Mouse (Mus musculus) layer of hippocampus, postnatal 36 days (tissue): ENCODE measurements around the gene Catsperg1. TPM values are rescaled to one million over a fixed set of nuclear protein-coding genes. Genes with fewer than 3 reads are reported as not detected.

Source experiments
- DNase-seq, 2 experiments: peaks; one replicate each; pipeline ENCODE4 v3.0.0; 2022
- total RNA-seq, 2 experiments: library from RNA; stranded (reverse); gene quantifications; 2 replicates each; pipeline ENCODE4 v1.2.3; 2021

Gene Catsperg1
- total RNA-seq, 2 experiments from 2014 or later = 1.7 to 1.9 TPM

GRCm38 (mm10) chr7:29134693-29135386 is 79.0 kb downstream of the Catsperg1 start, which contains the start of gene Rasgrp4:
TSS of gene Rasgrp4 (plus strand) at chr7:29134851.
- no peak for DNase-seq

GRCm38 (mm10) chr7:29134230-29134629 is 79.6 kb downstream of the Catsperg1 start:
- no peak for DNase-seq

Other genes starting within 250 kb of the Catsperg1 start
- 100 to 1,000 TPM; 190 to 196 TPM for gene Eif3k, start 232.2 kb downstream of the Catsperg1 start, total RNA-seq
- gene Map4k1, start 232.0 kb downstream of the Catsperg1 start, total RNA-seq = 1 to 10 TPM; 1.7 to 1.9 TPM
- 10 to 100 TPM; 13.9 to 17.7 TPM for gene Ryr1, start 88.9 kb downstream of the Catsperg1 start, total RNA-seq
- 1 to 10 TPM; 1.1 to 1.7 TPM for gene Rasgrp4, start 79.2 kb downstream of the Catsperg1 start, total RNA-seq
- 10 to 100 TPM; 30.0 to 32.1 TPM for gene Fam98c, start 57.8 kb downstream of the Catsperg1 start, total RNA-seq
- gene Ggn, start 43.8 kb downstream of the Catsperg1 start, total RNA-seq = under 1 TPM; 0.76 to 0.77 TPM
- gene Spred3, start 43.6 kb downstream of the Catsperg1 start, total RNA-seq = 10 to 100 TPM; 45.3 to 51.0 TPM
- 100 to 1,000 TPM; 136 to 154 TPM for gene Psmd8, start 33.3 kb downstream of the Catsperg1 start, total RNA-seq
- gene Kcnk6, start 18.5 kb upstream of the Catsperg1 start, total RNA-seq = 1 to 10 TPM; 2.1 to 2.6 TPM
- 10 to 100 TPM; 42.0 to 47.4 TPM for gene Yif1b, start 24.3 kb upstream of the Catsperg1 start, total RNA-seq
- gene 2200002D01Rik, start 34.4 kb upstream of the Catsperg1 start, total RNA-seq = not detected
- gene Spint2, start 67.9 kb upstream of the Catsperg1 start, total RNA-seq = 10 to 100 TPM; 16.1 to 19.2 TPM
- 10 to 100 TPM; 25.9 to 26.0 TPM for gene Ppp1r14a, start 75.3 kb upstream of the Catsperg1 start, total RNA-seq
- gene Dpf1, start 89.9 kb upstream of the Catsperg1 start, total RNA-seq = 100 to 1,000 TPM; 108 to 109 TPM